Mouse (Mus musculus) gonadal fat pad, adult 2 months (tissue): Measurements from ENCODE around the gene Ankrd34c. TPM values are rescaled to one million over a fixed set of nuclear protein-coding genes. Genes with fewer than 3 reads are reported as not detected.

ENCODE experiments used
- polyA plus RNA-seq: library from polyadenylated mRNA; depleted of rRNA; stranded (reverse); fragments of >200 nt; gene quantifications from 2 replicates; pipeline ENCODE4 v1.2.3, GENCODE M21; 2012; rRNA removed

Ankrd34c gene
- polyA plus RNA-seq, 1 experiment: 0.03 TPM

Other genes starting within 250 kb of the Ankrd34c start
- 0.11 TPM in 1 of 2 replicates, not detected in the other for gene Minar1, start 115.3 kb downstream of the Ankrd34c start, polyA plus RNA-seq
- gene Tmed3, start 33.4 kb downstream of the Ankrd34c start, polyA plus RNA-seq: 485 and 507 TPM in 2 replicates
- 22.8 and 25.7 TPM in 2 replicates for gene Rasgrf1, start 171.4 kb upstream of the Ankrd34c start, polyA plus RNA-seq